Comparison of ENCODE assay signal across 8 mouse cellular contexts in the genomic region with DNA sequence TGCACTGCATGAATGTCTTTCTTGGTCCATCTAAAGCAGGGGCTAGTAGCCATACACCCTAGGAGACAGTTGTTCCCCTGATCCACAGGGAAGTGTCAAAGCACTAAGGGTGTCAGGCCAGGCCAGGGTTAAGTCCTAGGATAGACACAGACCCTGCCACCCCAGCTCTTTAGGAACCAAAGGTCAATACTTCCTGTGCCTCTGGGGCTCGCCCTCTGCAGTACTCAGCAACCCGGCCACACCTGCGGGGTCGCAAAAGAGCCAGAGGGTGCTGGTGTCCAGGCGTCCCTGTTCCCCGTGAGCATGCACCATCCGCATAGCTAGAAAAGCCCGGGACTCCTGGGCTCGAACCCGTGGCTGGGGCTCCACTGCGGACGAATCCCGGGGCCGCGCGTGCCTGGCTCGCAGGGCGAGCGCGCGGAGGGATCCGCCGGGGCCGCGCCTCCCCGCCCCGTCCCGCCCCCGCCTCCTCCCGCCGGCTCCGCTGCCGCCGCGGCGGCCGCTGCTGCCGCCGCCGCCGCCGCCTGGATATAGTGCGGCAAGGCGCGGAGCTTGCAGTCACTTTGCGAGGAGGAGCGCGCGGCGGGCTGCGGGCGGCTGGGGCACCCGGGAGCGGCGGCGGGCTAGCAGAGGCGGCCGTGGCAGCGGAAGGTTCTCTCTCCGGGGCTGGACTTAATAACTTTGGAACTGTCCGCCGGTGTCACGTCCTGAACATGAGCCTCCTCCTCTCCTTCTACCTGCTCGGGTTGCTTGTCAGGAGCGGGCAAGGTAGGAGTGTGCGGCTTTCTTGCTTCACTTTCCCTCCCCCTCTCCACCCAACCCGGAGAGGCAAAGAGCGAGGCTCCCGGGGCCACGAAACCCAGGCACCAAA. TPM values are rescaled to one million over a fixed set of nuclear protein-coding genes. Genes with fewer than 3 reads are reported as not detected.
DNase-seq lines count a peak whose midpoint lies in the region; ATAC-seq and TF ChIP-seq lines count a peak whose summit lies in the region.

A gene (plus strand): TSS at position 497 of the 871 bp plus-strand sequence.

- peak; percentile 83 for ATAC-seq in forebrain, embryonic 16.5 days
- ATAC-seq in liver, postnatal 0 days: peak; percentile 88
- peak; percentile 86 for ATAC-seq in neural tube, embryonic 14.5 days (ENCODE audit: low read depth)

- intact Hi-C loops in heart, postnatal 36 days (cut with DNase I): loop anchor here (1.0 kb wide), 1 partner anchor 84 kb away; no protein-coding TSS in a partner anchor

- H3K4me3 ChIP-seq in forebrain, embryonic 16.5 days (replicated peaks; ENCODE audit: low read length): peak within 1 kb of the TSS; percentile 69
- H3K4me3 ChIP-seq in liver, postnatal 0 days (ENCODE audit: low read depth, low read length): peak within 1 kb of the TSS; percentile 43
- peak within 1 kb of the TSS; percentile 62 for H3K4me3 ChIP-seq in neural tube, embryonic 14.5 days (ENCODE audit: low read depth, low read length)

- TF ChIP-seq CTCF in liver, postnatal 0 days (IDR thresholded peaks at IDR 0.05; ENCODE audit: low read depth): no peak

- peak within 1 kb of the TSS; percentile 71 for H3K9ac ChIP-seq in forebrain, embryonic 16.5 days (replicated peaks; ENCODE audit: low read depth, low read length)
- no peak within 1 kb of the TSS for H3K9ac ChIP-seq in liver, postnatal 0 days (replicated peaks)
- H3K9ac ChIP-seq in neural tube, embryonic 14.5 days (replicated peaks; ENCODE audit: low read depth, low read length): peak within 1 kb of the TSS; percentile 67

- TF ChIP-seq EP300 in liver, postnatal 0 days (IDR thresholded peaks at IDR 0.05; ENCODE audit: low read depth): no peak

- DNase-seq in ES-CJ7 (ENCODE audit: low read depth, low spot score): peak; percentile 74
- peak; percentile 73 for DNase-seq in cerebellum, adult 11-12 months
- DNase-seq in heart, postnatal 36 days: peak; percentile 20 to 23
- peak; percentile 49 to 77 for DNase-seq in layer of hippocampus, adult 18-20 months (ENCODE audit: low spot score in 2 of 2)
- peak; percentile 52 for DNase-seq in liver, postnatal 0 days
- DNase-seq in thymus, postnatal 4 days: peak; percentile 58

- peak within 1 kb of the TSS; percentile 62 for H3K4me2 ChIP-seq in forebrain, embryonic 16.5 days (ENCODE audit: low read length)
- peak within 1 kb of the TSS; percentile 78 for H3K4me2 ChIP-seq in liver, postnatal 0 days (ENCODE audit: low read depth, low read length)
- H3K4me2 ChIP-seq in neural tube, embryonic 14.5 days (ENCODE audit: low read depth, low read length): peak within 1 kb of the TSS; percentile 61

- no peaks in the 10 kb centered on the region for H3K9me3 ChIP-seq in forebrain, embryonic 16.5 days (ENCODE audit: control insufficient read depth, low read length)
- no peaks in the 10 kb centered on the region for H3K9me3 ChIP-seq in liver, postnatal 0 days (ENCODE audit: low read length)
- H3K9me3 ChIP-seq in neural tube, embryonic 14.5 days (ENCODE audit: control insufficient read depth, low read length): no peaks in the 10 kb centered on the region

- peak within 1 kb of the TSS; percentile 78 for H3K27ac ChIP-seq in forebrain, embryonic 16.5 days (ENCODE audit: low read length)
- H3K27ac ChIP-seq in liver, postnatal 0 days (ENCODE audit: low read depth): no peak within 1 kb of the TSS
- H3K27ac ChIP-seq in neural tube, embryonic 14.5 days (ENCODE audit: low read depth, low read length): peak within 1 kb of the TSS; percentile 81

- no peaks in the 10 kb centered on the region for H3K36me3 ChIP-seq in forebrain, embryonic 16.5 days (ENCODE audit: control insufficient read depth, insufficient read depth)
- no peaks in the 10 kb centered on the region for H3K36me3 ChIP-seq in liver, postnatal 0 days (replicated peaks; ENCODE audit: insufficient read depth, low read length)
- no peaks in the 10 kb centered on the region for H3K36me3 ChIP-seq in neural tube, embryonic 14.5 days (ENCODE audit: control insufficient read depth, insufficient read depth, low read length)

- peaks cover 16% of the 10 kb centered on the region for H3K4me1 ChIP-seq in forebrain, embryonic 16.5 days (replicated peaks; ENCODE audit: control insufficient read depth, insufficient read depth, low read length)
- peaks cover 2% of the 10 kb centered on the region; the same call in 1 of the 2 replicates for H3K4me1 ChIP-seq in liver, postnatal 0 days (ENCODE audit: insufficient read depth)
- H3K4me1 ChIP-seq in neural tube, embryonic 14.5 days (ENCODE audit: control insufficient read depth, insufficient read depth, low read length): no peaks in the 10 kb centered on the region

- no peaks in the 10 kb centered on the region; the same call in 1 of the 2 replicates for H3K27me3 ChIP-seq in forebrain, embryonic 16.5 days (replicated peaks; ENCODE audit: control insufficient read depth, insufficient read depth, low read length)
- H3K27me3 ChIP-seq in liver, postnatal 0 days (ENCODE audit: insufficient read depth, low read length): peaks cover 12% of the 10 kb centered on the region
- H3K27me3 ChIP-seq in neural tube, embryonic 14.5 days (ENCODE audit: control insufficient read depth, insufficient read depth, low read length): no peaks in the 10 kb centered on the region

- under 1% methylated on average over 57 of the region's 70 CpGs for WGBS in forebrain, embryonic 16.5 days
- WGBS in liver, postnatal 0 days (ENCODE audit: insufficient replicate concordance): 1% methylated on average over 62 of the region's 70 CpGs
- WGBS in neural tube, embryonic 14.5 days: 1% methylated on average over 57 of the region's 70 CpGs

RNA-seq across cellular contexts. Expression of the gene that starts here (rescaled TPM):
- polyA plus RNA-seq in forebrain, embryonic 16.5 days (2015; fragmentation: Nextera tagmentation; extraction: Ambion mirVana): 8.3 and 12.3 TPM in 2 replicates
- total RNA-seq in heart, postnatal 36 days (2021): under 1 TPM; 0.05 to 0.06 TPM
- total RNA-seq in layer of hippocampus, adult 18-20 months (2021): 10 to 100 TPM; 47.1 to 49.1 TPM
- not detected in 2 replicates for polyA plus RNA-seq in liver, postnatal 0 days (2015; fragmentation: Nextera tagmentation; extraction: Ambion mirVana)
- polyA plus RNA-seq in neural tube, embryonic 14.5 days (2014; fragmentation: Nextera tagmentation; extraction: Ambion mirVana): 45.2 and 51.9 TPM in 2 replicates

Comparison
In these comparisons a context has a peak if more than half of its experiments do, and no peak if none do; other contexts are left out.
1. RNA of the gene that starts here (total RNA-seq): 47.1 to 49.1 TPM in layer of hippocampus, adult 18-20 months; 0.05 to 0.06 TPM in heart, postnatal 36 days; every median in the first group is over 10 times any median in the second.
2. Peak in DNase-seq in heart, postnatal 36 days; RNA of the gene not detected or under 1 TPM.
3. Peak in DNase-seq, ATAC-seq, H3K4me3 ChIP-seq and H3K4me2 ChIP-seq in liver, postnatal 0 days; RNA of the gene not detected or under 1 TPM.
4. DNase-seq: peak in every context shown above with its lines; median percentile 74 in ES-CJ7; 73 in cerebellum, adult 11-12 months; 63 in layer of hippocampus, adult 18-20 months; 58 in thymus, postnatal 4 days; 52 in liver, postnatal 0 days; 22 in heart, postnatal 36 days.
5. Peak in every context shown above with its lines, with median percentiles within 50 percentile points of each other: ATAC-seq, H3K4me2 ChIP-seq and H3K4me3 ChIP-seq.